Mouse (Mus musculus) G1E (cell line): ENCODE measurements at regions not wholly inside any gene's neighbourhood (a gene's known extent, or its start where the extent isn't known, plus 50 kb on each side); places are given as distances from the start of the nearest gene placed in this dataset.

Source experiments
- CTCF ChIP-seq: IDR thresholded peaks from 2 replicates; pipeline ENCODE4 v1.5.1; 2012; ENCODE audit warnings: low read depth, low read length, inconsistent platforms, mixed read lengths
- GATA1 ChIP-seq: IDR thresholded peaks from 2 replicates; pipeline ENCODE4 v1.6.1; 2012; ENCODE audit warnings: borderline replicate concordance, low read length, inconsistent platforms, mixed read lengths
- GATA2 ChIP-seq: IDR thresholded peaks from 2 replicates; pipeline ENCODE4 v1.6.1; 2012; ENCODE audit warnings: low read depth, low read length, inconsistent platforms, borderline replicate concordance
- POLR2AphosphoS5 ChIP-seq: IDR thresholded peaks from 2 replicates; pipeline ENCODE4 v1.6.1; 2012; ENCODE audit warnings: low read depth, low read length, inconsistent platforms; ENCODE audit not compliant: insufficient replicate concordance
- TAL1 ChIP-seq: conservative IDR thresholded peaks from 2 replicates; pipeline ENCODE4 v1.6.1; 2012; ENCODE audit warnings: low read depth, low read length, inconsistent platforms, mixed read lengths

DNA sequence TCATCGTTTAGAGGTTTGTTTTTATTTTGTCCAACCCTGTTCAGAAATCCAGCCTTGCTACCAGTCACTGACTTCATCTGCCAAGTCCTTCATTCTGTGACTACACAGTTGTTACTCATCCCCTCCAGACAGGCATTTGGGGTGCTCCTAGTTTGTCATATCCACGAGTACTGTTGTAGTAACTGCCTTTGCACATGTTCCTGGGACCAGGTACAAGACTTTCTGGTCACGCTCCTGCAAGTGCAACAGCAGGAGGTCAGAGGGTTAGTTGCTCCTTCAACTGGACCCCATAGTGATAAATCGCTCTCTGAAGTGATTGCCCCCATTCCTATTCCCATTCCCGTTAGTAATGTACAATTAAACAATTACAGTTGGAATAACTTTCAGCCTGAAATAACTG lies 269.9 kb downstream of the Rps15a start:
- no peak for TF ChIP-seq CTCF
- no peak for TF ChIP-seq TAL1
- no peak for TF ChIP-seq GATA1
- no peak for TF ChIP-seq POLR2AphosphoS5
- TF ChIP-seq GATA2, result no peak
